Mouse (Mus musculus) urinary bladder, postnatal 36 days (tissue): ENCODE data around the gene Patj.
"Not testable (repeated sequence)": the region's sequence is repeated elsewhere in the genome, so short reads cannot be mapped to it uniquely, and the experiment has no call there.

ENCODE experiments used
- DNase-seq, 2 experiments: peaks; one replicate each; pipeline ENCODE4 v3.0.0; 2022; ENCODE audit warnings: low spot score in 2 of 2, mixed read lengths in 1 of 2

The Patj gene

DNA sequence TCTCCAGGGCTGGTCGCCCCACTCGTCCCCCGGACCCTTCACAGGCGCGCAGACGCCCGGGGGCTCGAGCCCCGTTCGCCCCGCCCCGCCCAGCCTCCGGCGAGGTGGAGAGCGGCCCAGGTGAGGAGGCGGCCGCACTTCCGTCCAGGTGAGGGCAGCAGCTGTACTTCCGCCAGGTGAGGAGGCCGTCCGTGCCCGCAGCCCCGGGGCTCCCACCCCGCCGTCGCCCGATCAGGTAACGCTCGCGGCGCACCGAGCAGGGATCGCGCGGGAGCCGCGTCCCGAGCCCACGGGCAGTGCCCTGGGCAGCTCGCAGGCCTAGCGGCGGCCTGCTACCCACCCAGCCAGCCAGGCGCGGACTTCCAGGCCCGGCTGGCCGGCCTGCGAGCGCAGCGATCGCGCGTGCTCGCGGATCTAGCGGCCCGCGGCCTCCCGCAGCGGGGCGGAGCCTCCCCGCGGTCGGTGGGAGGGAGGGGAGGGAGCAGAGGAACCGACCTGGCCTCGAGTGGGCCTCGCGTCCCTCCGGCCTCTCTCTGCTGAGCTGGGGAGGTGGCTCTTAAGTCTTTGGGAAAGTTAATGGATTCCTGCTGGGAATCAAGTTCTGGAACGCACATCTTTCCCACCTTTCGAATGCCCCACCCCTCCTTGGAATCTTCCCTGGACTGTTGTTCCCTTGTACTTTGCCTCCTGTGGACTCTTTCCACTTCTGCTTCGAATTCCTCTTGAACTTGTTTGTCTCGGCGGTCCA lies at the start of gene Patj:
Patj (plus strand) TSS at position 96 of the 748 bp plus-strand sequence.
- DNase-seq, result peak; percentile 59 to 69

DNA sequence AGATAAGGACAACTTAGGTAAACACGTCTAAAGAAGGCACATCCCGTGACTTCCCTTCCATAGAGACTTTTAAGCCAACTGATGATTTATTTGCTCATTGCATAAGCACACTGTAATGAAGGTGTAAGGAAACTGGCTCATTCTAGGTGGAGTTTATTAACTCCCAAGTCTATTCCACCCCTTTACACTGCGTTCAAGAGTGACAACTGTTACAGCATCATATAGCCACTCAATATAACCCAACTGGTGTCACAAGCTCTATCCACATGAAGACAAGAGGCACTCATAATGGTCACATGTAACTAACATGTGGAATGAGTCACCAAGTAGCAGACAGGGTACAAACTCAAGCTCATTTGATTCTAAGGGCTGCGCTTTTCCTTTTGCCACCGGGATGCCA lies 47.0 kb upstream of the Patj start:
- DNase-seq, result no peak

DNA sequence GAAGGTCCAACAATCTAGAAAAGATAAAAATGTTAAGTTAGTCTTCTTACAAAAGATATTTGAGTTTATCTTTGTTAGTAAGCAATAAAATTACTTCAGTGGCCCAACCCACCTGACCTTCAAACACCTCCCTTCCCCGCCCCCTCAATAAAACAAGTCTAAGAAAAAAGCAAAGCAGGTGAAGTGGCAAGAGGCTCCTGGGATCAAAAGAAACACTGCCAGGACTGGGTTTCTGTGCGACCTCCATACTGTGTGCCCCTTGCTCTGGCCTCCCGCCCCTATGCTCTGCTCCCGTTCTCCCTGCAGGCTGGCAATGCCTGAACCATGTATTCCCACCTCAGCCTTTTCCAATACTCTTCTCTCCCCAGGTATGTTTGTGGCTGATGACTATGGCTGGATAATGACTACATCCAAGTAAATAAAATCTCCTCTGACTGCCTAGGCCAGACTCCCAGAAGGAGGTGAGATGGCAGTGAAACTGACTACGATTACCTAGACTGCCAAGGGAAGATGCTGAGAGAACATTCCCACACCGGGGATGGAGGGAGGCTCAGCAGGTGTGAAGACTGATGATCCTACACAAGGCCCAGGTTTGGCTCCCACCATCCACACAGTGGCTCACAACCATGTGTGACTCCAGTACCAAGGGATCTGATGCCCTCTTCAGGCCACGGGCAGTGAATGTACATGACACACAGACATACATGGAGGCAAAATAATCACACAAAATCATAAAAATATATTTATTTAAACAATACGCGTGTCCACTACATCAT lies 37.4 kb upstream of the Patj start:
- no peak for DNase-seq

DNA sequence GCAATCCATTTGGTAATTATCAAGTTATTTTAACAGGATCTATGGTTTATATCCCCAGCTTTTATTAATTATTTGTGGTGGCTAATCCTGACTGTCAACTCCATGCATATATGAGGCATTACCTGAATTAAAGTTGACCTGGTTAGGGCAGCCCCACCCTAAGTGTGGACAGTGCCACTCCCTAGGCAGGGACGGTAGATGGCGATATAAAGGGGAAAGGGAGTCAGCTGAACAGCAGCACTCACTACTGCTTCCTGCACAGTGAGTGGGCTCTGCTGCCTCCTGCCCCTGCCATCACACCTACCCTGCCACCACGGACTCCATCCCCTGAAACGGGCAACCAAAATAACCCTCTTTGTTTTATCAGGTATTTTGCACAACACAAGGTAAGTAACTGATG lies 20.2 kb upstream of the Patj start:
- DNase-seq, result no peak

DNA sequence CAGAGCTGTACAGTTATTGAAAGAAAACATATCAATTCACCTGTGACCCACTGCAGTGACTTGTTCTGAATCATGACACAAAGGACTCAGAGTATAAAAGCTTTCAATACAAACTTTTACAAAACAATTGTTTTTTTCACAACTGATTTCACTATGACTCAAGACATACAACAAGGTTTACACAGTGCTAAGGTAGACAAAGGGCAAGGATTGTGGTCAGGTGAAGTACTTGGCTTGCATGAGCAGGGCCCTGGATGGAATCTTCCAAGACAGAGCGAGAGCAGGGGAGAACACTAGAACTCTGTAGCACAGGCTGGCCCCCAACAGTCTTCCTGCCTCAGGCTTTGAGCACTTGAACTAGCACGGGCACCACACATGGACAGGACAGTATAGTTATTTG lies 18.6 kb upstream of the Patj start:
- no peak for DNase-seq

DNA sequence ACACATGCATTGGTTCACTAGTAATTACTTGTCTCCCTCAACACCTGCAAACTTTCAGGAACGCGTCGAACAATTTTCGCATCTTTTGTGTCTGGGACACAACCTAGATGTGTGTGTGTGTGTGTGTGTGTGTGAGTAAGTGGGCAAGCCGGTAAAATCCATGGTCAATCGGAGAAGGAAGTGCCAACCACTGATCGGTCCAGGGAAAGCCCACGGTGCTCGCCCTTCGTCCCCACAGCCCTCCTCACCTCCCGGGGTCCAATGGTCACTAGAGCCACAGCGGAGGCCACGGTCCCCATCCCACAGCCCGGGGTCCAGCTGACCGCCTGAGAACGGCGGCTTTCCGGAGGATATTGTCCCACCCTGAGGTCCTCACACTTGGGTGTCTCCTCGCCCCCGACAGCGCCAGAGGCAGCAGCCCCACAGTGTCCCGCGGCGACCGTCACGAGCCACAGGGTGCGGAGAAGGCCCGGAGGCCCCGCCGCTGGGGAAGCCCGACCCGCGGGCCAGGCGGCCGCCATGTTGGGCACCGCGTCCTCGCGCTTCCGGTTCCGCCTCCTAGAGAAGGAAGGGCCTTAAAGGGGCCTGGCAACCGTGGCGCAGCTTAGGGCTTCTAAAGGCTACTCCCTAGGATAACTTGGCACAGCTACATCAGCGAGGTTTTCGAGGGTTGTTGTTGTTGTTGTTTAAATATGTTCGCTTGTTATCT lies 12.7 kb upstream of the Patj start, which contains the start of gene Tm2d1:
Tm2d1 (minus strand) TSS at position 591 of the 709 bp plus-strand sequence.
- DNase-seq, result peak; percentile 71 to 84

DNA sequence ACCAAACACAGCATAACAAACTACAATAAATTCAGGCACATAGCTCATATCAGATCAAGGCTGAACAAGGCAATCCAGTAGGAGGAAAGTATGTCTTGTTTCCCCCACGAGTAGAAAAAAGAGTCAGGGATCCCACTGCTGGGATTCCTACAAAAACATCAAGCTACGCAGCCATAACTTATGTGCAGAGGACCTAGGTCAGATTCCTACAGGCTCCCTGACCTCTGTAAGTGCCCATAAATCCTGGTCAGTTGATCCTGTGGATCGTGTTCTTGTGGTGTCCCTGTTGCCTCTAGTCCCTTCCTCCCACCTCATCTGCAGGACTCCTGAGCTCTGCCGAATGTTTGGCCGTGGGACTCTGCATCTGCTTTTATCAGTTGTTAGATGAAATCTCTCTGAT lies 10.5 kb upstream of the Patj start:
- no peak for DNase-seq

DNA sequence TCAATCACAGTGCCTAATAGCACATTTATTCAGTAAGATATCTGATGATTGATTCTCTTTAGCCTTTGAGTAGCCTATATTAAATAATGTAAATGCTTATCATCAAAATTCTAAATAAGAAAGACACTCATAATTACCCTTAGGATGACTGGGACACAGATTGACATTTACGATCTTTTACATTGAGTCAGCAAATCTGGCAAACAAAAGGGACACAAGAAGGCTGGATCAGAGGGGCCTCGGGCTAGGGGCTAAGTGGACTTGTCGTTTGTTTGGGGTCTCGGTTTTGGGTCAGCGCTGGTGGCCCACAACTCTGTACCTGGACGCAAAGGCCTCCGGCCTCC lies 267 bp upstream of the Patj start:
- DNase-seq, result no peak

DNA sequence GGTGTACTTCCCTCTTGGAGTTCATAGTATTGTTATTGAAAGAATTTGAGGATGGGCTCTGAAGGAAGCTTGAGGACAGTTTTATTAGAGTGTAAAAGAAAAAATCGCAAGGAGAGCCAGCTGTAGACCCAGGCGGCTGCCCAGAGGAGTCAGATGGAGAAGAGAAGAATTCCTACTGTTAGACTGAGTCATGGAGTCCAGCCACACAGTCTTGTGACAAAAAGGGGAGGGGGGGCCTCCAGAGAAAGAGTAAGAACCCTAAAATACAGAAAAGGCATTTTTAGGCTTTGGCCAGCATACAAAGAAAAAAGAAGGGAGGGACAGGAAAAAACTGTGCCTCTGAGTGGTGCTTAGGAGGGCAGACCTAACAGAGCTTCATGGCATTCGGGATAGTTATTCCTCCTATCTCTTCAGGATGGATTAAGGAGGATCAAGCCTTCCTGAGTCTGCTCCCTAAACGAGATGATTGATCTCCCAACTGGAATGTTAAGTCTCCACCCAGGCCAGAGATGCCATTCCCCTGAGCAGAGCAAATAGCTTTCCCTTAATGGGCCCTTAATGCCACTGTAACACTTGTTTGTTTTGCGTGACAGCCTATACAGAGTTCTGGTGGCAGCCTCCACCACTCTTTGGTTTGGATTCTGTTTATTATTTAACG lies 5.5 kb downstream of the Patj start:
- no peak for DNase-seq

DNA sequence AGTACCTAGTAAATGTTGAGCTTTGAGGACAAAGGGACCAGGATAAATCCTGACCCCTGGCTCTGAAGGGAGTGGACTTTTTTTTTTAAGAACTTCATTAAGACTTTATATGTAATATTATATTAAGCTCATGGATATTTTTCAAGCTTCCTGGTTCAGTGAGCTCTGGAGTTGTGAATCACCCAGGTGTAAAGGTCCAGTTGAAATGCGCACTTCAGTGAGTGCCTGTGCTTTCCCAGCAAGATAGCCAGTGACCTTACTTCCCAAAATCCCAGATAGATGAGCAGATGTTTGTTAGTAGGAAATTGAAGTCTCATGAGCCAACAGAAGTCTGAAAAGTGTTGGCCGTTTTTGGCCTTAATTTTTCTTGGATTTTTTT lies 6.0 kb downstream of the Patj start:
- no peak for DNase-seq

DNA sequence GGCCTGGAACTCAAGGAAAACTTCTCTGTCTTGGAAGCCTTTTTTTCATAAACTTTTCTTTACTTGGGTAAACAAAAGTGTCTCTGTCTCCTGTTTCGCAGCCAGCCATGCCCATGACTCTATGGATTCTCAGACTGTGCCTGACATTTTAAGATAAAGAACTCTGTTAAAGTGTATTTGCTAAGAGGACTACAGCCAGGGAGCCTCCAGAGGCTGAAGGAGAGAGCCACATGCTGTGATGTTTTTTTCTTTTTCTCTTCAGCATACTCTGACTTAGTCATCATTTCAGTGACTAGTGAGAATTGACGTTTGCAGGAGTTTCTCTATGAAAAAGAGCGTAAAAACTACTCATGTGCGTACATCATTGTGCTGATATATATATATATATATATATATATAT lies 7.9 kb downstream of the Patj start:
- DNase-seq, result no peak

DNA sequence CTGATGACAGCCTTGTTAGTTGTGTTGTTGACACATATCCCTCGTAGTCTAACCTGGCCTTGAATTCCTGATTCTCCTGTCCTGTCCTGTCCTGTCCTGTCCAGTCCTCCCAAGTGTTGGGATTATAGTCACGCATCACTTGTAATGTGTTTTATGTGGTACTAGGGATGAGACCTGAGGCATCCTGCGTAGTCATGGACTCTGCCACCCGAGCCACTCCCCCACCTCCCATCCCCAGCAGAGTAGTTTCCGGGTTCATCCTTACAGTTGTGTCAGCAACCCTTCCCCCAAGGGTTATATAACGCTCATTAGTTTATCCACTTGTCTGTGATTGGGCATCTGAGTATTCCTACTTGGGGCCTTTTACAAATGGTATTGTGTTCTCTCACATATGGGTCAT lies 8.8 kb downstream of the Patj start:
- no peak for DNase-seq

DNA sequence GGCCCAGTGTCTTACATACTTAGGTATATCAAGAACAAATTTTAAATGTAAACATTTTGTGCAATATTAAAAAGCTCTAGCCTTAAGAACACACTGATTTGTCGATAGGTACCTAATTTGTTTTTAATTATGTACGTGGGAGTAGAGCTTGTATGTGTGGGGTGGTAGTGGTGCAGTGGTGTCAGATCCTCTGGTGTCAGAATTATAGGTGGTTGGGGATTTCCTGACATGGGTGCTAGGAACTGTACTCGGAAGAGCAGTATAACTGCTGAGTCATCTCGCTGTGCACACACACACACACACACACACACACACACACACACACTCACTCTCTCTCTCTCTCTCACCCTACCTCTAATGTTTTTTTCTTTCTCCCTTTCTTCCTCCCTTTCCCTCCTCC lies 12.9 kb downstream of the Patj start:
- no peak for DNase-seq

DNA sequence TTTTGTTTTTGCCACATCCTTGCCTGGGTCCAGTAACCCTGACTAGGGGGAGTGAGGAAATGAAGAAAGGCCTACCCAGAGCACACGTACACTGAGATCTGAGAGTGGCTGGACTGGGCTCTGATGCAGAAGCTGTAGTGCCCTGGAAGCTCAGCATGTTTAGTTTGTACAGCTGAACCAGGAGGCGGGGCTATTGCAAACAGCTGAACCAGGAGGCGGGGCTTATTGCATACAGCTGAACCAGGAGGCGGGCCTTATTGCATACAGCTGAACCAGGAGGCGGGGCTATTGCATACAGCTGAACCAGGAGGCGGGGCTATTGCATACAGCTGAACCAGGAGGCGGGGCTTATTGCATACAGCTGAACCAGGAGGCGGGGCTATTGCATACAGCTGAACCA lies 19.6 kb downstream of the Patj start:
- not testable (repeated sequence) for DNase-seq

DNA sequence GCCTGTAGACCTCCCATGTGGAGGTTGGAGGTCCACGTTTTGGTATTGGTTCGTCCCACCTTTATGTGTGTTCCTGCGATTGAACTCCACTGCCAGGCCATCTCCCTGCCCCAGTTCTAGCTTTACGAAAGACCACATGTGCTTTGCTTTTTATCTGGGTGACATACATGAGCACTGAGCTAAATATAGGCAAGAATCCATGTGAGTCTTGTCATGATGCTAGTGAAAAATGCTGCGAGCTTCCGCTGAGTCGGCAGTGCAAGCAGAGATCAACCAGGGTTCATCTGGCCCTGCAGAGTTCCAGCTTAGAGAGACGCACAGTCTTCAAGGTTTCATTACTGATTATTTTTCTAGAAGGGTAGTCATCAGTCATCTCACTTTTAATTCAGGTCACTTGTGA lies 32.8 kb downstream of the Patj start:
- DNase-seq, result no peak

DNA sequence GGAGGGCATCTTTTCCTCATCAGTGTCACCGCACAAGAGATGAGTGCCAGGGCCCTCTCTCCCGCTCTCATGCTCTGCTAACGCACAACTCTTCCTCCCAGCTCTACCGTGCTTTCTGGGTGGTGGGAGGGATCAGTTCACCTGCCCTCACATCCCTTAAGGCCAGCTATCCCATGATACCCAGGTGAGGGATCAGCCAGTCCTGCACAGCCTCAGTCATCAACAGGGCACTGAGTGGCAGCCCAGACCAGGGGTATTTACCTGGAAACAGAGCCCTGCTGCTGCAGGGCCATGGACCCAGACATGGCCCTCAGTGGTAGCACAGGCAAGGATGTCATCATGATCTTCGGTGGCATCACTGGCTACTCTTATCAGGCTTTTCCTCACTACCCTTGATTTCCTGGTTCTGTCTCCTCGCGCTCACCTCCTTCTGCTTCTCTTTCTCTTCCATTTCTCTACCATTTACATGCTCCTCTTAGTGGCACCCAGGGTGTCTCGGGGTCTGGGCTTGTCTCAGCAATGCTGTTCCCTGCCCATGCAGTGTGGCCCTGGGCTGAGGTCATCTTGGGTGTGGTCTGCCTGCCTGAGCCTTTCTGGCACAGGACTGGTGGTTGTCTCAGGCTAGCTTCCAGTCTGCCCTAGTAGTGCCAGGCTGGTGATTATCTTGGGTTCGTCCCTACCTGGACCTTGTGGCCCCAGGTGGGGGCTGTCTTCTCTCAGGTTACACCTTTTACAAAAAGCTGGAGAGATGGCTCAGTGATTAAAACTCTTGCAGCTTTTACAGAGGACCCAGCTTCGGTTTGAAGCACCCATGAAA lies 40.3 kb downstream of the Patj start:
- DNase-seq, result no peak

DNA sequence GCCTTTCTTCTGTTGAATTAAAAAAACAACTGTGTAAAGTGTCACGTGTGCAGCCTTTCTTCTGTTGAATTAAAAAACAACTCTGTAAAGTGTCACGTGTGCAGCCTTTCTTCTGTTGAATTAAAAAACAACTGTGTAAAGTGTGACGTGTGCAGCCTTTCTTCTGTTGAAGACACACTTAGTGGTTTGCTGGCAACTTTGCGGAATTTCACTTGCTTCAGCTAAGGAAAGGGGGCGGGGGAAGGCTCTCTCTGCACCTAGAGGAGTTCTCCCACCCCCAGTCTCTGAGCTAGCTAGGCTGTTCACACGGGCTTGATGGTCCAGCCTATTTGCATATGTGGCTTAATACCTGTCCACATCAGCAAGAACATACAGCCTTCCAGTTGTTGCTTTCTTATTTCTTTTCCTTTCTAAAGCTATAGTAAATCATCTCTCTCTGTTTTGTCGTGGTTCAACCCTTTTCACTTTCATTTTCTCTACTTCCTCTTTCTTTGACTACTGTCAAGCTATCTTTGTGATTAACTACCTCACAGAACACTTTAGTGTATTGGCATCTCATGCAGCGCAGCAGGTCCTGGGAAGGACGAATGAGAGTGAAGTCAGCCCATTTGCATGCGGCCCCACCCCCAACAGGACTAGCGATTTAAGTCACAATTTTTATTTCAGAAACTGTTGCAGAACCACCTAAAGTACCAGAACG lies 41.2 kb downstream of the Patj start:
- DNase-seq, result no peak

DNA sequence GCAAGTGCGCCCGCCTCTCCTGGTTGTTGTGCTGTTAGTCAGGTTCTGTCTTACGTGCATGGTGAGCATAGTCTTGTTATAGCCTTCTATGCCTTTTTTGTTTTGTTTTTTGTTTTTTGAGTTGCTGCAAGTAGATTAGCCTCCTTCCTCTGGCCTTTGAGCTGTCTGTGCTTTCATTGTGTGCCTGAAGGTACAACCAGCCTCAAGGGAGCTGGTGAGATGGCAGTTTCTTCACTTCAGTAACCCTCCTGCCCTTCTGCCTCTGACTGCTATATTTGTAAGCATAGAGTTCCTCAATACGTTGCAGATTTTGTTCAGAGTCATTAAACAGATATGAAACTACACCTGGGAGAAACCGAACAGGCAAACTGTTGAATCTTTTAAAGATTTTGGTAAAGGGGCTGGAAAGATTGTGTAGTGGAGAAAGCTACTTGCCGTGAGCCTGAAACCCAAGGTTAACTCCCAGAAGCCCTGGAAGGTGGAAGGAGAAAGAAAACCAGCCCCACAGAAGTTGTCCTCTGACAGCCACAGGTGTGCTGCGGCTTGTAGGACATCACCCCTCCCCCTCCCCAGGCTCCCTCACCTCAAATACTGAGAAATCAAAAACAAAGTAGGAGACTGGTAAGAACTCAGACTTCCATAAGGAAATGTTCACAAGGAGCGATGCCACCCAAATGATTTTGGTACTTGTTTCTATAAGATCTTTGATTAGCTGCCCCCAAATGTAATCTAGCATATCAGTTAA lies 43.8 kb downstream of the Patj start:
- DNase-seq, result no peak

DNA sequence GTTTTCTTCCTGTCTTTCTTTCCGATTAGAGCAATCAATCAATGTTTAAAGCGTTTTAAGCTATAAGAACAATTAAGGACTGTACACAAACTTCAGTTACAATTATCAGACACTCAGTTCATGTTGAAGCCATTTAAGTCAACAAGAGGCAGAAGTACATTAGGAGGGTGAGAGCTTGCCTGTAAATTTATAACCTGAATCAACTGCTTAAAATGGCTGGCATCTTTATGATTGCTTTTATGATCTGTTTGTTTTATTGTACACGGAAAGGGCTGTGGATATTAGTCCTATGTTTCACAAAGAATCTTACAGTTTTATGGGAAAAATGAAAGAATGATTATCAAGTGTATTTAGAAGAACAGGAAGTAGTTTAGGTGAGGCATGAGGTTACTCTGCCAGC lies 45.7 kb downstream of the Patj start:
- no peak for DNase-seq
